Mouse (Mus musculus) thymus, postnatal 36 days (tissue): ENCODE results near the gene Gm7138.
"Not testable (repeated sequence)": the region's sequence is repeated elsewhere in the genome, so short reads cannot be mapped to it uniquely, and the experiment has no call there.

Experiments used
- DNase-seq, 2 experiments: peaks; one replicate each; pipeline ENCODE4 v3.0.0; 2022; ENCODE audit warnings: mixed read lengths in 2 of 2

The Gm7138 gene

DNA sequence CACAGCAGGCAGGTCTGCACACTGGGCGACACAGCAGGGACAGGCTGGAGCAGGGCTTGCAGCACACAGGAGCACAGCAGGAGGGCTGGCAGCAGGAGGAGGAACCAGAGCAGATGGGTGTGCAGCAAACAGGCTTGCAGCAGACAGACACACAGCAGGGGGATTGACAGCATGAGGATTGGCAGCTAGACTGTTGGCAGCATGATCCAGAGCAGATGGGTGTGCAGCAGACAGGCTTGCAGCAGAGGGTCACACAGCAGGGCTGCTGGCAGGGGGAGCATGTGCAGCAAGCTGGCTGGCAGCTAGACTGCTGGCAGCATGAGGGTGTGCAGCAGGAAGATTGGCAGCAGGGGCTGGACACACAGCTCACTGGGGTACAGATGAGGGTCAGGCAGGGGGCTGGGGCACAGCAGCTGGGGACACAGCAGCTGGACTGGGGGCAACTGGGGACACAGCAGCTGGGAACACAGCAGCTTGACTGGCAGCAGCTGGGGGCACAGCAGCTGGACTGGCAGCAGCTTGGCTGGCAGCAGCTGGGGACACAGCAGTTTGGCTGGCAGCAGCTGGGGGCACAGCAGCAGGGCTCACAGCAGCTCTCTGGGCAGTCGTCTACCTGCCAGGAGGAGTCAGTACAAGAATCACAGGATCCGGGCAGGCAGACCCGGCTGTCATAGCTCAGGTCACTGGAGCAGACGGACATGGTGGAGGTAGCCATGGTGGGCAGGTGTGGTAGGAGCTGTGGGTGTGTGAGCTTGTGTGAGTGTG is 34.6 kb downstream of the Gm7138 start, which contains the start of gene Gm18596:
TSS of gene Gm18596 (minus strand) at position 715 of the 765 bp plus-strand sequence.
- not testable (repeated sequence) for DNase-seq

DNA sequence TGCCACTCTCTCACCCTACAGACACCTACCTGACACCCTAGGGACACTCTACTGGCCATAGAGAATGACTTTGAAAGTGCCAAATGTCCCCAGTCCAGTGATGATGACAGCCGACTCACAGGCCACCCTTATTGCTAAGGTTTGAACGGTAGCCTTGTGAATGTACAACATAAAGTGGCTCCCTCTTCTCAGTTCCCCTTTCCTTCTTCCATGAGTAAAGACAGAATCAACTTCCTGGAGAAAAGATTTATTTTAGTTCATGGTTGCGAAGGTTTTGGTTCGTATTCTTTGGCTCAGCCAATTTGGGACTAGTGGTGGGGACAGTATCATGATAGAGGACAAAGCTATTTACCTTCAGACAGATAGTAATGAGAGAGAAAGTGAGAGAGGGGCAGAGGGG is 37.8 kb downstream of the Gm7138 start:
- DNase-seq, result no peak

DNA sequence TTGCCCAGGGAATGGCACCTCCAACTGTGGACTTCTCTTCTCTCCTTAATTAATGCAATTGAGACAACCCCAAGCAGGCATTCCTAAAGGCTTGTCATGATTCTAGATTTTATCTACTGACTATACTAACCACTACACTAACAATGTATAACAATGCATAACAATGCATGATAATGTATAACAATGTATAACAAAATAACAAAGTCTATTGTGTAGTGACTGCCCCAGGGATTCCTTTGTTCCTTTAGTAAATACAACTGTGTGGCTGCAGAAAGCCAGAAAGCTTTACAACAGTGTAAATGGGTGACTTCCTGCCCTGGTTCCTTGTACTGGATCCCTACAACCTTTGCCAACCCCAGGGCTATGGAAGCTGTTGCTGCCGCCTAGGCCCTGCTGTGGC is 40.8 kb downstream of the Gm7138 start:
- no peak for DNase-seq

DNA sequence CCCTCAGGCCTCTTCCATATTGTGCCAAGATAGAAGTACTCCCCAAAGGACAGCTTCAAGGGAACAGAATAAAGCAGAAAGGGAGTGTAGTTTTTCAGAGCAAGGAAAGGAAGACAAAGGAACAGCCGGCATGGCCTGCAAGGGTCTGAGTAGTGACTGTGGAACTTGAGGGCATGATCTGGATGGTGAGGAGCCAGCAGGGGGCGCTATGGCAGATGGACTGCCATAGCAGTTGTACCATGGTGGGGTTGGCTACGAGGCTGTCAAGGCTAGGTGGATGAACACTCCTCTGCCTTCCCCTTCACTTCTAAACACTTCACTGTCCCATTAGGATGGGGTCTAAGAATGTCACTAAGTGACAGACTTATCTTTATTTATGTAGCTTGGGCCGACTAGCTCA is 47.5 kb downstream of the Gm7138 start:
- peak in 1 of 2 experiments; percentile 11 for DNase-seq

- DNase-seq, result no peak
Observed at GRCm38 (mm10) chr10:77728280-77728679, 48.5 kb downstream of the Gm7138 start.
